Mouse (Mus musculus) stomach, embryonic 16.5 days (tissue): ENCODE results near the gene Dpt. TPM values are rescaled to one million over a fixed set of nuclear protein-coding genes. Genes with fewer than 3 reads are reported as not detected.

Experiments used
- ATAC-seq: fragments of 200-750 bp; cut with Nextera tagmentation; 2 replicates; pipeline ENCODE4 v1.8.0; 2017; ENCODE audit warnings: moderate number of reproducible peaks, moderate TSS enrichment; ENCODE audit not compliant: insufficient read depth, low FRiP score
- H3K27ac ChIP-seq: fragments of 300-500 bp; sonication (generic); 2 replicates; pipeline ENCODE4 v1.5.1; 2014; ENCODE audit warnings: low read length
- H3K27me3 ChIP-seq: fragments of 300-500 bp; sonication (generic); 2 replicates; pipeline ENCODE4 v1.6.1; 2014; ENCODE audit warnings: low read length, control low read depth, mixed read lengths; ENCODE audit not compliant: control insufficient read depth, insufficient read depth
- H3K36me3 ChIP-seq: fragments of 300-500 bp; sonication (generic); 2 replicates; pipeline ENCODE4 v1.6.1; 2014; ENCODE audit warnings: low read length; ENCODE audit not compliant: control insufficient read depth, insufficient read depth
- H3K4me1 ChIP-seq: fragments of 300-500 bp; sonication (generic); 2 replicates; pipeline ENCODE4 v1.6.1; 2014; ENCODE audit warnings: low read length, control low read depth, mixed read lengths; ENCODE audit not compliant: control insufficient read depth, insufficient read depth
- H3K4me2 ChIP-seq: fragments of 300-500 bp; sonication (generic); 2 replicates; pipeline ENCODE4 v1.6.1; 2014; ENCODE audit warnings: low read depth, low read length, mixed read lengths
- H3K4me3 ChIP-seq: fragments of 300-500 bp; sonication (generic); replicated peaks from 2 replicates; pipeline ENCODE4 v1.5.1; 2014; ENCODE audit warnings: mild to moderate bottlenecking, low read length
- H3K9ac ChIP-seq: fragments of 300-500 bp; sonication (generic); 2 replicates; pipeline ENCODE4 v1.6.1; 2014; ENCODE audit warnings: low read length
- H3K9me3 ChIP-seq: fragments of 300-500 bp; sonication (generic); replicated peaks from 2 replicates; pipeline ENCODE4 v1.6.1; 2016; ENCODE audit warnings: low read length, control low read depth; ENCODE audit not compliant: control insufficient read depth
- WGBS: fragments of 180-500 bp; shearing (Covaris S2); extraction: QIAGEN DNeasy Blood & Tissue Kit; methylation state at CpG from one replicate; pipeline ENCODE4 v1.1.7; 2014; 5-methylcytosine and 5-hydroxymethylcytosine counted together
- polyA plus RNA-seq: library from polyadenylated mRNA; unstranded; fragments of >200 nt; fragmentation: Nextera tagmentation; extraction: Ambion mirVana; gene quantifications from 2 replicates; pipeline ENCODE4 v1.2.1, GENCODE M21; 2015

The Dpt gene
- 111 and 134 TPM in 2 replicates for polyA plus RNA-seq

GRCm38 (mm10) chr1:164796471-164796870, at the start of gene Dpt:
Gene Dpt (plus strand): TSS chr1:164796644.
- peak within 1 kb of the TSS; percentile 50; the same call in 1 of the 2 replicates for H3K27ac ChIP-seq
- 72% methylated on average over 8 of the region's 8 CpGs for WGBS
- ATAC-seq, result peak; percentile 19; the same call in 1 of the 2 replicates
- no peaks in the 10 kb centered on the region for H3K27me3 ChIP-seq
- H3K4me1 ChIP-seq, result no peaks in the 10 kb centered on the region
- H3K9me3 ChIP-seq, result no peaks in the 10 kb centered on the region
- H3K4me2 ChIP-seq, result peak within 1 kb of the TSS; percentile 11; the same call in 1 of the 2 replicates
- 0 out of 2 replicates have a peak within 1 kb of the TSS, but pooled peaks have one; percentile 7 for H3K9ac ChIP-seq
- no peaks in the 10 kb centered on the region for H3K36me3 ChIP-seq
- peak within 1 kb of the TSS; percentile 20 for H3K4me3 ChIP-seq

DNA sequence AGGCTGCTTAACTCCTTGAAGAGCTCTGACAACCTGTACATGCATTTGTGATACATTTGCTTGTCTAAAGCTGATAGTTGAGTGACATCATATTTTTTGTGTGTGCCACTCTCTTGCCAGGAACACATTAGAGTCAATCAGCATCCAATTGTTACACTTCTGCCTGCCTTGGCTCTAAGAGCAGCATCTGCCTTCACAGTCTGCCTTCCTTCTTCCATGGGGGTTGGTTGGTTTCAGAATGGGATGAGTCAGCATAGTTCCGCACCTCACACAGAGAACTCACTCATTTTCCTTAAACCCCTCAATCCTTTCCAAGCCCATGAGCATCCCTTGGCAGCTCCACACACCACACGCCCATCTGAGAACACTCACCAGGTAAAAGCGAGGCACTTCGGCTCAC, 42.7 kb upstream of the Dpt start:
- no peak overlapping the region for H3K4me3 ChIP-seq
- no peaks in the 10 kb centered on the region for H3K36me3 ChIP-seq
- no peak overlapping the region for H3K4me2 ChIP-seq
- no peak overlapping the region for H3K27ac ChIP-seq
- no peaks in the 10 kb centered on the region for H3K27me3 ChIP-seq
- H3K9me3 ChIP-seq, result no peaks in the 10 kb centered on the region
- no peak overlapping the region for H3K9ac ChIP-seq
- 91% methylated on average over 4 of the region's 4 CpGs for WGBS
- no peaks in the 10 kb centered on the region for H3K4me1 ChIP-seq
- ATAC-seq, result no peak

- 79% methylated on average over 3 of the region's 3 CpGs for WGBS
- no peak for ATAC-seq
These were observed 40.8 kb upstream of the Dpt start for GRCm38 (mm10) chr1:164755671-164756070.

GRCm38 (mm10) chr1:164756951-164757350, 39.5 kb upstream of the Dpt start:
- Histone ChIP-seq H3K27ac (no peak overlapping the region), H3K9me3 (no peaks in the 10 kb centered on the region), H3K4me1 (no peaks in the 10 kb centered on the region), H3K4me3 (no peak overlapping the region), H3K4me2 (no peak overlapping the region), H3K9ac (no peak overlapping the region), H3K36me3 (no peaks in the 10 kb centered on the region), H3K27me3 (no peaks in the 10 kb centered on the region)
- WGBS, result 57% methylated on average over 2 of the region's 2 CpGs
- no peak for ATAC-seq

More at GRCm38 (mm10) chr1:164755671-164756070, 40.8 kb upstream of the Dpt start:
- H3K36me3 ChIP-seq, result no peaks in the 10 kb centered on the region
- no peak overlapping the region for H3K4me2 ChIP-seq
- no peak overlapping the region for H3K9ac ChIP-seq
- no peaks in the 10 kb centered on the region for H3K4me1 ChIP-seq
- no peak overlapping the region for H3K4me3 ChIP-seq
- H3K9me3 ChIP-seq, result no peaks in the 10 kb centered on the region
- H3K27me3 ChIP-seq, result no peaks in the 10 kb centered on the region
- no peak overlapping the region for H3K27ac ChIP-seq

DNA sequence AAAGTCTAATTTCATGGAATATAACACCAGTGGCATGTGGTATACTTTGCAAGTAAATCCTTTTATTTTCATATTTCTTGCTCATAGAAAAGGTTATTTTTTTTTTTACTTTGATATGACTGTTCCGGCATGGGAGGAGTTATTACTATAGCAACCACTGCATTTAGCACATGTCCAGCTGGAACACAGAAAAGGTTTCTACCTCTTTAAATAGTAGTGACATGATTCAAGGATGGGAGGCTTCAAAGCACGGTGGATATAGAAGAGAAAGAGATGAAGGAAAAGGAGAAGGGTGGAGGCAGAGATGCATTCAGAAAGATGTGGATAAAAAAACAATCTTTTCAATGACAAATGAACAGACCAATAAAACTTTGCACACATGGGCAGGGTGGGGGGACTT, 38.0 kb upstream of the Dpt start:
- 55% methylated on average over 2 of the region's 2 CpGs for WGBS
- H3K4me3 ChIP-seq, result no peak overlapping the region
- no peaks in the 10 kb centered on the region for H3K9me3 ChIP-seq
- no peak for ATAC-seq
- H3K9ac ChIP-seq, result no peak overlapping the region
- H3K4me1 ChIP-seq, result no peaks in the 10 kb centered on the region
- H3K36me3 ChIP-seq, result no peaks in the 10 kb centered on the region
- H3K4me2 ChIP-seq, result no peak overlapping the region
- no peak overlapping the region for H3K27ac ChIP-seq
- no peaks in the 10 kb centered on the region for H3K27me3 ChIP-seq

GRCm38 (mm10) chr1:164762276-164762675, 34.2 kb upstream of the Dpt start:
- Histone ChIP-seq H3K4me3 (no peak overlapping the region), H3K9me3 (no peaks in the 10 kb centered on the region), H3K27ac (no peak overlapping the region), H3K9ac (no peak overlapping the region), H3K36me3 (no peaks in the 10 kb centered on the region), H3K4me1 (no peaks in the 10 kb centered on the region), H3K27me3 (no peaks in the 10 kb centered on the region), H3K4me2 (no peak overlapping the region)
- no peak for ATAC-seq
- 58% methylated on average over 2 of the region's 2 CpGs for WGBS

GRCm38 (mm10) chr1:164766646-164767045, 29.8 kb upstream of the Dpt start:
- Histone ChIP-seq H3K4me3 (no peak overlapping the region), H3K27me3 (no peaks in the 10 kb centered on the region), H3K27ac (no peak overlapping the region), H3K4me1 (no peaks in the 10 kb centered on the region), H3K4me2 (no peak overlapping the region), H3K9me3 (no peaks in the 10 kb centered on the region), H3K9ac (no peak overlapping the region), H3K36me3 (no peaks in the 10 kb centered on the region)
- WGBS, result 69% methylated on average over 3 of the region's 3 CpGs
- no peak for ATAC-seq

DNA sequence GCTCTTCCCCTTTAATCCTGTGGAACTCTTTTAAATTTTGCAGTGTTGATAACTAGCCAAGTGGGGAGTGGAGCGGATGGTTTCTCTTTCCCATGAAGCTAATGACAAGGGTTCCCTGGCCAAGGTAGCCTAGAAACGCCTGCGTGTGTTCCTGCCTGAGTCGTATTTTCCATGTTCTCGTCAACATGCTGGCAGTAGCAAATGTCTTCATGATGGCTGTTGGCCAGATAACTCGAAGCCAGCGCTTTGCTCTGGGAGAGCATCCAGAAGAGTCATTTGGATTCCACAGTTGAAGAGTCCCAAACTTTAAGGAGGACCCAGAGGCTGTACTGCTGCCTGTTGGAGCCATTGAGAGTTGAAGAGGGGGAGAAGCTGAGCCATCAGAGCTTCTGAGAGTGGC, 25.8 kb upstream of the Dpt start:
- WGBS, result 48% methylated on average over 7 of the region's 7 CpGs
- Histone ChIP-seq H3K27ac (peak overlapping the region; percentile 64), H3K36me3 (no peaks in the 10 kb centered on the region), H3K4me2 (no peak overlapping the region), H3K9ac (no peak overlapping the region), H3K4me3 (no peak overlapping the region), H3K9me3 (no peaks in the 10 kb centered on the region), H3K4me1 (no peaks in the 10 kb centered on the region), H3K27me3 (no peaks in the 10 kb centered on the region)
- peak; percentile 91 for ATAC-seq

DNA sequence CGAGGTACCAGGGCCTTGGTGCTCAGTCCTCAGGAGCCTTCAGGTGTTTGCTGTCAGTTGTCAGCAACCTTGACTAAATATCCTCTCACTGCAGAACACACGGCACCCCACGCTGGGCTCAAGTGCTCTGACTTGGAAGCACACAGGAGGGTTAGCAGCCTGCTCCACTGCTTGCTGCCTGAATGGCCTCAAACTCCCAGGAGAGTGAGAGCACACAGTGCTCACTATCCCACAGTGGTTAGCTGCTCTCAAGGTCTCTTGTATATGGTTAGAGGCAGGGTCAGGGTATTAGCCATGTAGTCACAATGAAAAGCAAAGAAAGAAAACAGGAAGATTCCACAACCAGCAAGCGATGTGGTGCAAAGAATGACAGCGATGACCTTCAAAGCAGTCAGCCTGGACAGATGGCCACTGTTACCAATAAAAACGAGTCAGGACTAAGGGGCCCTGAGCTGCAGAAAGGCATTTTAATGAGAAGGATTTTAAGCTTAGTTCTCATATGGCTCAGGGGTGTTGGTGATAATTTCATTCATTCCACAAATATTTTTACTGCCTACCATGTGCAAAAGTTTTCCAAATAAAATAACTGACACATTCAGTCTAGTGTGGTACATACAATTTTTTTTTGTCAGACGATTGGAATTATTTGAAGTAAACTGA, 15.5 kb upstream of the Dpt start:
- Histone ChIP-seq H3K9me3 (no peaks in the 10 kb centered on the region), H3K27me3 (no peaks in the 10 kb centered on the region), H3K36me3 (no peaks in the 10 kb centered on the region), H3K4me3 (no peak overlapping the region), H3K4me2 (no peak overlapping the region), H3K9ac (no peak overlapping the region), H3K27ac (no peak overlapping the region), H3K4me1 (no peaks in the 10 kb centered on the region)
- ATAC-seq, result no peak
- 46% methylated on average over 7 of the region's 7 CpGs for WGBS
